Mouse (Mus musculus): Measurements from ENCODE around the gene Ttll11. TPM values are rescaled to one million over a fixed set of nuclear protein-coding genes. Genes with fewer than 3 reads are reported as not detected.

Ttll11 gene
- polyA plus RNA-seq, 1 experiment: 47.6 TPM

DNA sequence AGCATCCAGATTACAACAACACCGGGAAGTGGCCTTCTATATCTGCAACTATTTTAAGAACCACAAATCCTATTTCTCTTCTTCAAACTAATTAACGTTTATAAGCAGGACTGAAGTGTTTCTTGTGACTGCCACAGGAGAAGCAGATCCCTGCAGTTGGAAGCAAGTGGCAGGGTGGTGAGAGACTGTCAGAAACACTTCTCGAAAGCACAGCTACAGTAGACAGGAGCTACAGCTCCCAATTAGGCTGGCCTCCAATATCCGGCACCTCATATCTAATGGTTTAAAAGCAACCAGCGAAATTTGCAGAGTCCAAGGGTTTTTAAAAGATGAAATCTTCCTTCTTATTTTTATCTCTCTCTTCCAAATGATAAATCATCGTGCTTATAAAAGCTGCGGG is 104.1 kb downstream of the Ttll11 start:
- no peak for TF ChIP-seq CTCF (IDR thresholded peaks at IDR 0.05; ENCODE audit: control insufficient read depth, insufficient read depth, insufficient replicate concordance, low read depth, low read length)
- no peak for TF ChIP-seq POLR2A (IDR thresholded peaks at IDR 0.05; ENCODE audit: control insufficient read depth, low read depth, low read length)
- Histone ChIP-seq H3K27me3 (ENCODE audit: control insufficient read depth, insufficient read depth, low read length) (no peaks in the 10 kb centered on the region), H3K4me3 (ENCODE audit: control insufficient read depth, low read depth, low read length) (no peak overlapping the region), H3K27ac (ENCODE audit: control insufficient read depth, insufficient read depth, low read depth, low read length) (no peak overlapping the region), H3K4me1 (ENCODE audit: control insufficient read depth, insufficient read depth, low read length) (peaks cover 3% of the 10 kb centered on the region; the same call in 1 of the 2 replicates), H3K36me3 (ENCODE audit: control insufficient read depth, insufficient read depth, low read length) (no peaks in the 10 kb centered on the region)

DNA sequence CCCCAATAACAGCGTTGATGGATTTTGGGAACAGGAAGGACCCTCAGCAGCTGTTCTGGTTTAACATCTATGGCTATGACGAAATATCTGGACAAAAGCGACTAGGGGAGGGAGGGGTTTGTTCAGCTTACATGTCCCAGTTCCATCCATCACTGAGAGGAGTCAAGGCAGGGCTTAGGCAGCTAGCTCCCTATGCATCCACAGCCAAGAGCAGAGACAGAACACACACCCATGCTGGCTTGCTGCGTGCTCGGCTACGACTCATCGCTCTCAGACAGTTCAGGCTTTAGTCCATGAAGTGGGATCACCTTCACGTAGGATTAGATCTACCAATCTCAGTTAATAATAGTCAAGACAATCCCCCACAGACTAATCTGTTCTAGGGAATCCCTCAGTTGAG is 105.3 kb downstream of the Ttll11 start:
- H3K27ac ChIP-seq (ENCODE audit: control insufficient read depth, insufficient read depth, low read depth, low read length): no peak overlapping the region
- no peaks in the 10 kb centered on the region for H3K4me1 ChIP-seq (ENCODE audit: control insufficient read depth, insufficient read depth, low read length)
- no peaks in the 10 kb centered on the region for H3K27me3 ChIP-seq (ENCODE audit: control insufficient read depth, insufficient read depth, low read length)
- no peak for TF ChIP-seq CTCF (IDR thresholded peaks at IDR 0.05; ENCODE audit: control insufficient read depth, insufficient read depth, insufficient replicate concordance, low read depth, low read length)
- TF ChIP-seq POLR2A (IDR thresholded peaks at IDR 0.05; ENCODE audit: control insufficient read depth, low read depth, low read length): no peak
- H3K4me3 ChIP-seq (ENCODE audit: control insufficient read depth, low read depth, low read length): no peak overlapping the region
- no peaks in the 10 kb centered on the region for H3K36me3 ChIP-seq (ENCODE audit: control insufficient read depth, insufficient read depth, low read length)

DNA sequence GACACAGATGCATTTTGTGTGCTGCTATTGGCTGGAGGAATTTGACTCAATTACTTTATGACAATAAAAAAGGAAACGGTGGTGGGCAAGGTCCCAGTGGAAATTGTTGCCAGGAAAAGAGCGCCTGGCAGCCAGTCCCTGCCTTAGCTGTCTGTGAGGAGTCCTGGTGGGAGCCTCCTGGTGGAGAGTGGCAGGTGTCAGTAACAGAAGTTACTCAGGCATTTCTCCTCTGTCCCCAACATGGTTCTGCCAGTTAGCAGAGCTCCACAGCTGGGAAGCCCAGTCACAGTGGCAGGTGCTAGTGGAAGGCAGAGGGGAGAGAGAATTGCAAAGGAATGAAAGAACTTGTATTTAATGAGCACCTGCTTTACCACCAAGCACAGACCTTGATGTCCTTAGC is 110.5 kb downstream of the Ttll11 start:
- TF ChIP-seq POLR2A (IDR thresholded peaks at IDR 0.05; ENCODE audit: control insufficient read depth, low read depth, low read length) (no peak), CTCF (IDR thresholded peaks at IDR 0.05; ENCODE audit: control insufficient read depth, insufficient read depth, insufficient replicate concordance, low read depth, low read length) (no peak)

DNA sequence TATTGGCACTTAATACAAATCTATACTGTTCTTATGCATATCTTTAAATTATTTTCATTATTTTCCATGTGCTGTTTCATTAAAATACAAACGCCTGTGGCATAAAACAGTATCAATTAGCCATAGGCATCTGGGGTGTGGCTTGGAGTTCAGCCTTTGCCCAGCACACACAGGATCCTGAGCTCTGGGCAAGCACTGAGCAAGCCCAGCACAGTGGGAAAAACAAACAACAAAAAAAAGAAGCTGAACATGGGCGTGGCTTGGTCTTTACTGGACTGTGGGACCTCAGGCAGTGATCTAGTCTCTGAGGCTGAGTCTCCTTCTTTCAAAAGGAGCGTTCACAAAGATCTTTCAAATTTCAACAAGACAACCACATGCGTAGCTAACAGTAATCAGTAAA is 116.4 kb downstream of the Ttll11 start:
- no peak for TF ChIP-seq CTCF (IDR thresholded peaks at IDR 0.05; ENCODE audit: control insufficient read depth, insufficient read depth, insufficient replicate concordance, low read depth, low read length)
- no peak for TF ChIP-seq POLR2A (IDR thresholded peaks at IDR 0.05; ENCODE audit: control insufficient read depth, low read depth, low read length)
- no peak overlapping the region for H3K4me3 ChIP-seq (ENCODE audit: control insufficient read depth, low read depth, low read length)
- no peak overlapping the region for H3K27ac ChIP-seq (ENCODE audit: control insufficient read depth, insufficient read depth, low read depth, low read length)
- H3K4me1 ChIP-seq (ENCODE audit: control insufficient read depth, insufficient read depth, low read length): no peaks in the 10 kb centered on the region; the same call in 1 of the 2 replicates
- no peaks in the 10 kb centered on the region for H3K27me3 ChIP-seq (ENCODE audit: control insufficient read depth, insufficient read depth, low read length)
- H3K36me3 ChIP-seq (ENCODE audit: control insufficient read depth, insufficient read depth, low read length): no peaks in the 10 kb centered on the region

More for the DNA sequence above, 110.5 kb downstream of the Ttll11 start:
- Histone ChIP-seq H3K36me3 (ENCODE audit: control insufficient read depth, insufficient read depth, low read length) (no peaks in the 10 kb centered on the region), H3K4me1 (ENCODE audit: control insufficient read depth, insufficient read depth, low read length) (no peaks in the 10 kb centered on the region), H3K27ac (ENCODE audit: control insufficient read depth, insufficient read depth, low read depth, low read length) (no peak overlapping the region), H3K4me3 (ENCODE audit: control insufficient read depth, low read depth, low read length) (no peak overlapping the region), H3K27me3 (ENCODE audit: control insufficient read depth, insufficient read depth, low read length) (no peaks in the 10 kb centered on the region)

DNA sequence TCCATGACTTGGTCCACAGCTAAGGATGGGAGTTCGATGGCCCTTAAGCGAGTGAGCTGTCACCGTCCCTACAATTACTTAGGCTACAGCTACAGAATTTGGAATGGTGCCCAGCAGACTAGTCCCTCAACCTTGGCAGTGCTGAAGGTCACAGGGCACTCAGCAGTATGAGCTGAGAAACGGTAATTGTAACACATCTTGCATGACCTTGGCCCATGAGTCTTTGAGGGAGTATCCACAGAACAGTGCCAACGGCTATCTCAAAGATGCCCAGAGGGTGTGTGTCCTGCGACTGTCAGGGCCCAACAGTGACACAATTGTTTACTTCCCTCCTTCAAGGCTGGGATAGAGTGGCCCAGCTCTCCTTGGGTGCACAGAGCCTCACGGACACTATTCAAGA is 118.5 kb downstream of the Ttll11 start:
- no peaks in the 10 kb centered on the region for H3K36me3 ChIP-seq (ENCODE audit: control insufficient read depth, insufficient read depth, low read length)

DNA sequence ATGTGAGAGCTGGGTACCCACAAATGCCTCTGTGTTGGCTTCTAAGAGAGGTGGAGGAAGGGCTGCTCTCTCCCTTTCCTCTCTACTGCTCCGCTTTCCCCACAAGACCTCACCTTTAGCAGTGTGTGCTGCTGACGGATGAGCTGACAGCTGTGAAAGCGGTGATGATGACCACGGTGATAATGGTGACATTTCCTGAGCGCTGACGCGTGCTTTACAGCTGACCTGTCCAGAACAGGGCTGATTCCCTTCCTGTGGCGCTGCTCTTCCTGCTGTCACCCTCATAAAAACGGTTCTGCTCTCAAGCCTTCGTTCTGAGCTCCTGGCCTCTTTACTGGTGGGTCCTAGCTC is 119.3 kb downstream of the Ttll11 start:
- Histone ChIP-seq H3K27me3 (ENCODE audit: control insufficient read depth, insufficient read depth, low read length) (no peaks in the 10 kb centered on the region), H3K4me1 (ENCODE audit: control insufficient read depth, insufficient read depth, low read length) (no peaks in the 10 kb centered on the region; the same call in 1 of the 2 replicates), H3K4me3 (ENCODE audit: control insufficient read depth, low read depth, low read length) (no peak overlapping the region), H3K36me3 (ENCODE audit: control insufficient read depth, insufficient read depth, low read length) (no peaks in the 10 kb centered on the region), H3K27ac (ENCODE audit: control insufficient read depth, insufficient read depth, low read depth, low read length) (peak overlapping the region; percentile 80)
- TF ChIP-seq POLR2A (IDR thresholded peaks at IDR 0.05; ENCODE audit: control insufficient read depth, low read depth, low read length) (no peak), CTCF (IDR thresholded peaks at IDR 0.05; ENCODE audit: control insufficient read depth, insufficient read depth, insufficient replicate concordance, low read depth, low read length) (no peak)

More for the DNA sequence above, 118.5 kb downstream of the Ttll11 start:
- Histone ChIP-seq H3K27ac (ENCODE audit: control insufficient read depth, insufficient read depth, low read depth, low read length) (no peak overlapping the region), H3K4me1 (ENCODE audit: control insufficient read depth, insufficient read depth, low read length) (no peaks in the 10 kb centered on the region; the same call in 1 of the 2 replicates), H3K4me3 (ENCODE audit: control insufficient read depth, low read depth, low read length) (no peak overlapping the region), H3K27me3 (ENCODE audit: control insufficient read depth, insufficient read depth, low read length) (no peaks in the 10 kb centered on the region)
- no peak for TF ChIP-seq POLR2A (IDR thresholded peaks at IDR 0.05; ENCODE audit: control insufficient read depth, low read depth, low read length)
- no peak for TF ChIP-seq CTCF (IDR thresholded peaks at IDR 0.05; ENCODE audit: control insufficient read depth, insufficient read depth, insufficient replicate concordance, low read depth, low read length)

DNA sequence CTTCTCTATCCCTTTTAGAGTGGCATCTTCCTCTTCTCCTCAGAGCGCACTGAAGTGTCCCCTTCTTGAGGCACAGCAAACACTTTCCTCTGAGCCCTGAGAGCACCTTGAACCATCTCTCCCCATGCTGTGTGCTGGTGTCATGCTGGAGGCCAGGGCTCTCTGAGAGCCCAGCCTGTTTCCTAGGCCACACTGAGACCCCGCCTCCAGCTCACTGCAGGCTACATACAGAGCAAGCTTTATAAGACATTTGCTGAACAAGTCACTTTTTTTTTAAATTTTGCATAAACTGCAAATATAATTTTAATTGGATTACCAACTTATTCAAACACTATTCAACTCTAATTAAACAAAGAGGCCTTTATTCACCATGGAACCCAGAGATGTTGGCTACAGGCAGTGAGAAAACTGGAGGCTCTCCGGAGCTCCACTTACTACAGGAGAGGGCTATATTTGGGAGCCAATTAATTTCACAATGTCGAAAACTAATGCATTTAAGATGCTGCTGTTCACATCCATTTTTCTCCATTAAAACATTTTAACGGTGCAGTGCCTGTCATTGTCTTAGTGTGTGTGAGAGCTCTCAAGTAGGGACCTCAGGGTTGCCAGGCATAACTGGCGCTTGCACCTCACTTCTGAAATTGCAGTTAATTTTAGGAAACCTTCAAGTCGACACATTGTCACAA is 119.9 kb downstream of the Ttll11 start:
- Histone ChIP-seq H3K36me3 (ENCODE audit: control insufficient read depth, insufficient read depth, low read length) (no peaks in the 10 kb centered on the region), H3K27me3 (ENCODE audit: control insufficient read depth, insufficient read depth, low read length) (no peaks in the 10 kb centered on the region), H3K4me3 (ENCODE audit: control insufficient read depth, low read depth, low read length) (no peak overlapping the region), H3K4me1 (ENCODE audit: control insufficient read depth, insufficient read depth, low read length) (no peaks in the 10 kb centered on the region; the same call in 1 of the 2 replicates), H3K27ac (ENCODE audit: control insufficient read depth, insufficient read depth, low read depth, low read length) (peak overlapping the region; percentile 80)
- TF ChIP-seq CTCF (IDR thresholded peaks at IDR 0.05; ENCODE audit: control insufficient read depth, insufficient read depth, insufficient replicate concordance, low read depth, low read length): no peak
- TF ChIP-seq POLR2A (IDR thresholded peaks at IDR 0.05; ENCODE audit: control insufficient read depth, low read depth, low read length): no peak

All from testis, adult 2 months (tissue).